Mouse (Mus musculus): ENCODE measurements around the gene Ryr1.

DNA sequence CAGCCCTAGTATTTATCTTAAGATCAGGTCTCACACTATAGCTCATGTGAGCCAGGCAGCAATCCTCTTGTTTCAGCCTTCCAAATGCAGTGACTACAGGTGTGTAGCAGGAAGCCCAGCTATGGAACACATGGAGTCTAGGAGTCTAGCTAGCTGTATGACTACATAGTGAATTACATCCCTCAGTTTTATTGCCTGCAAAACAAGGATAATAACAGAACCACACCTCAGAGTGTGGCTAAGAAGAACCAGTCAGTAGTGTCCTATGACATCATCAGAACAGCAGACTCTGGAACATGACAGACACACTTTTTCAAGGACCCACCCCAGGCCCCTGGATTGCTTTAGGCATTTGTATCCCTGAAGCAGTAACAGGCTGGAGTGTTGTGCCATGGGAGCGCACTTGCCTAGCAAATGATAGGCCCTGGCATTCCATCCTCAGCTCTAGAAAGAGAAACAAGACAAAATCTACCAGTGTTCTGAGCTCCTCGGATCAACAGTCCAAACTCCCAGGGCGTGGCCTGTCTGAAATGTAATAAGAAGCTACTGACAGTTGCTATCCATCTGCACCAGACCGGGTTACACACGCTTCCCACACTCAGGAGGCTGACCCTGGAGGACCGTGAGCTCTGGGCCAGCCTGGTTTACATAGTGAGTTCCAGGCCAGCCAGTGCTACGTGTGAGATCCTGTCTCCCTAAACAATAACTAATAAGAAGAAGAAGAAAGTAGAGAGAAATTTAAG is 21.8 kb upstream of the Ryr1 start:
- no peak for TF ChIP-seq CTCF (IDR thresholded peaks at IDR 0.05; ENCODE audit: low read depth)
- TF ChIP-seq EP300 (IDR thresholded peaks at IDR 0.05; ENCODE audit: low read depth): no peak
